Mouse (Mus musculus) left cerebral cortex, adult 11 months (tissue): Measurements from ENCODE around the gene Pld2.
"Not testable (repeated sequence)": the region's sequence is repeated elsewhere in the genome, so short reads cannot be mapped to it uniquely, and the experiment has no call there.

Experiments used
- DNase-seq: peaks from one replicate; pipeline ENCODE4 v3.0.0; 2022; ENCODE audit warnings: low spot score

Gene Pld2

GRCm38 (mm10) chr11:70539877-70540587 lies at the start of gene Pld2:
TSS of gene Pld2 (plus strand) at chr11:70540064.
- peak; percentile 53 for DNase-seq

GRCm38 (mm10) chr11:70499566-70500475 lies 40.0 kb upstream of the Pld2 start:
- DNase-seq = no peak

DNA sequence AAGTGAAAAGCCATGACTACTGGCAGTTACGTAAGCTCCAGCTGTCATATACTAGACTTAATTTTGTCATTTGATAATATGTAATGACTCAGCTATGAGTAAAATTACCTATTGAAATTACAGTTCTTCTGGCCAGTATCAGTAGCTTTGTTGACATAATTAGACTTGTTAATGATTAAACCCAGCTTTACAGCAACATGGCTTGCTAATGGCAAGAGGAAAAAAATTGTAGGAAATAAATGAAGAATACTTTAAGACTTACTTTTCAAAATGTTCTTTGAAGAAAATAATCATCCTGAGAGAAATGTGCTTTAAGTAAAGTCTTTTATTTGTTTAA lies 39.4 kb upstream of the Pld2 start:
- no peak for DNase-seq

DNA sequence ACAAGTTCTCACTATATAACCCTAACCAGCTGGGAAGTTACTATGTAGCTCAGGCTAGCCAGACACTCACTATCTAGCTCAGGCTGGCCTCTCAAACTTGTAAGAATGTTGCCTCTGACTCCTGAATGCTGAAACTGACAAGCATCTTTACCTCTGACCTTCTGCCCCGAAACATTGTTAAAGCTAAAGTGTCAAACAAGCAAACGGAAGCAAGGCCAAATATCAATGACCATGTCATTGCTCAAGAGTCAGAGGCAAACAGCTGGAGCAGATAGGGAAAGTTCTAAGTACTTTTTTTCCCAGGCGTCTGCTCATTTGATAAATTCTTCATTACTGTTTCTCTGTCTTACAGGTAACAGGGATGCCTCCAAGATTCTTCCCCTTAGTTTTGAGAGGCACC lies 37.8 kb upstream of the Pld2 start:
- no peak for DNase-seq

DNA sequence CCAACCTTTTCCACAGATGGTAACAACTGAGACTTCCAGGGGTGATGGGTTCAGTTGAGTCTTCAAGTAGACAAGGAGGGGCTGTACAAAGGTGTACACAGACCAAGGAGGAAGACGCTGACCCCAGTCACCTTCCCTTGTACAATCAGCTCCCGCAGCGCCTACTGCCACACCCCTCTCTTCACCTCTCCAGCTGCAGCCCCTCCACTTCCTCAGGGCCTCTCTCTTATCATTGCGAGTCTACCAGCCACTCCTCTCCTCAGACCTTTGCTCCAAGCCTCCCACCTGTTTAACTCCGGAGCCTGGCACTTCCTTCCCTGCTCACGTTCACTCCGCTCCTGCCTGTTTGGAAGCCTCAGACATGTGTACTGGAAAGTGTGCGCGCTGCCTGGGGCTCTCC lies 34.9 kb upstream of the Pld2 start, which contains the start of gene Tm4sf5:
Gene Tm4sf5 (plus strand): TSS at position 275 of the 400 bp plus-strand sequence.
- no peak for DNase-seq

GRCm38 (mm10) chr11:70506385-70506784 lies 33.5 kb upstream of the Pld2 start:
- DNase-seq = no peak

DNA sequence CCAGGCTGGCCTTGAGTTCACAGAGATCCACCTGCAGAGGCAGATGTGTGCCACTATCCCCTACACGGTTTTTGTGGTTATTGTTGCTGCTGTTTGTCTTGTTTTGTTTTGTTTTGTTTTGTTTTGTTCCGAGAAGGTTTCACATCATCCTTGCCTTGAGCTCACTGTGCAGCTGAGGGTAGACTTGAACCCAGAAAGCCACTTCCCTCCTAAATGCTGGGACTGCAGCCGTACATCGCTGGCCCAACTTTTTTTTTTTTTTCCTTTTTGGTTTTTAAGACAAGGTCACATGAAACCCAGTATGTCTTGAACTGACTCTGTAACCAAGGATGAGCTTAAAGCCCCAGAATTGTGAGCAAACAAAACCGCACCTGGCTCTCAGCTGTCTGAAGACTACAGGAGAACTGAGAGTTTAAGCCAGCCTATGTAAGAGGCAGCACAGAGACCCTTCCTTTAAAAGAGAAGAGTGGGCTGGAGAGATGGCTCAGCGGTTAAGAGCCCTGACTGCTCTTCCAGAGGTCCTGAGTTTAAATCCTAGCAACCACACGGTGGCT lies 32.8 kb upstream of the Pld2 start:
- no peak for DNase-seq

- no peak for DNase-seq
These were observed 29.9 kb upstream of the Pld2 start for GRCm38 (mm10) chr11:70509753-70510564.

GRCm38 (mm10) chr11:70511242-70511641 lies 28.6 kb upstream of the Pld2 start:
- no peak for DNase-seq

GRCm38 (mm10) chr11:70511825-70512224 lies 28.0 kb upstream of the Pld2 start:
- DNase-seq = no peak

DNA sequence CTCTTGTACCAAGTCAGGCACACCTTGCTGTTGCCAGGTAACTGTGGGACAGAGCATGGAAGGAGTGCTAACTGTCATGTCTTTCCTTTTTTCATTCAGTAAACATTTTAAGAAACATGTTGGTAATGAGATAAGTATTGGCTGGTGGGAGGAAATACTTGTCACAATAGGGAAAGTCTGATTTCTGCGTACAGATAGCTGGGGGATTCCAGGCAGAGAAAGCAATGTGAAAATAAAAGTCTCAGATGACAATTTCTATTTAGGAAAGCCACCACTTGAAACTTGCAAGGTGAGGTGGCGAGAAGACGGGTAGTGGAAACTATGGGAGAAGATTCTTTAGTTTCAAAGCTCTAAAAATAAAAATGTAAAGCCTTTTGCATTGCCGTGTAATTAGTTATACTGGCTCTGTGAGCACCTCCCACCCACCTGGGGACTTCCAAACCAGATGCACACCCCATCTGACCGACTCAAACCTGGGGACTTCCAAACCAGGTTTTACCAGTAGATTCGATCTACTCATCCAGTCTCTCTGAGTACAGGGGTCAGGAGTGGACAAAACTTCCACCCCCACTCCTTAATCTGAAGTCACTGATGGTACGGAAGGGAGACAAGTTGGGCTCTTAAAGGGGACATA lies 27.0 kb upstream of the Pld2 start:
- DNase-seq = no peak

DNA sequence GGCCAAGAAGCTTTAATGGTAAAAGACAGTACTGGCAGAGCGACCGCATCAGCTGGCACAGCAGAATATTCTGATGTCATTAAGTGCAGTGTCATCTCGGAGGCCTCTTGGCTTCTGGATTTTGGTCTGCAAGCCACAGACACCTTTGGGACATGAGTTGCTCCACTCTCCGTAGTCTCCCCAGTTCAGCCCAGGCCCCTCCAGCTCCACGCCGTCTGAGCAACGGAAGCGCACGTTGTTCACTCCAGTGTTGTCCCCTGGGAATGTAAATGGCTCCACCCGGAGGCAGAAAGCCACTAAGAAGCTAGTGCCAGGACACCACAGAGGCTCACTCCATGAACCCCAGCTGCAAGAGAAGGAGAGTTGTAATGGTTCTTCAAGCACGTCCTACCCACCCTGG lies 26.3 kb upstream of the Pld2 start:
- no peak for DNase-seq

DNA sequence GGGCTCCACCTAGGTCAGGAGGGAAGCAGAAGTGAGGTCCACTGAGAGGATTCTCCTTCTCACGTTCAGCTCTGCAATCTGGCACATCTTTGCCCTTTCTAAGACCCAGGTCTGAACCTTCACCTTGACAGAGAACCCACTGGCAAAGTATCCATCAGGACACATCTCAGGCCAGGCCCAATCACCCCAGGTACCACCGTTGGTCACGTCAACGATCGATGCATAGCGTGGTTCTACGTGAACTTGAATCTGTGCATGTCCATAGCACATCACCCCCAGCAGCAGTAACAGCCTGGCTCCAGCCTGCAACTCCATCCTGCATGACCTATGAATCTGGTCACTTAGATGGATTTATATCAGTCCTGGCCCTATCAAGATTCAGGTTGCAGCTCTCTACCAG lies 25.6 kb upstream of the Pld2 start, which contains the start of gene Vmo1:
Gene Vmo1 (minus strand): TSS at position 329 of the 400 bp plus-strand sequence.
- DNase-seq = no peak

DNA sequence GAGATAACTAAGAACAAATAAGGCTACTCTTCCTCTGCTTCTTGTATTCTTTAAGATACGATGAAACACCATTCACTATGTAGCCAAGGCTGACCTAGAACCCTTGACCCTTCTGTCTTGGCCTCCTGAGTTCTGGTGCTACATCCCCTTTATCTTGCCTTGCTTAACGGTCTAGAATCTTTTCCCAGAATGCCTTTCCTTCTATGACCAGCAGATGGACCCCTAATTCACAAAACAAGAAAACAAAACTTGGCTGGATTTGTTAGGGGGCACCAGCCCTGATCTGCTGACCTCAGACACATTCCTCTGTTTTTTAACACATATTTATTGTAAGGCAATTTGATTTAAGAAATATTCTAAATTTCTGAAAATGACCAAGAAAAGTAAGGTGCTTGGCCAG lies 23.5 kb upstream of the Pld2 start:
- DNase-seq = no peak

- no peak for DNase-seq
These were observed 21.4 kb upstream of the Pld2 start for GRCm38 (mm10) chr11:70518436-70518835.

DNA sequence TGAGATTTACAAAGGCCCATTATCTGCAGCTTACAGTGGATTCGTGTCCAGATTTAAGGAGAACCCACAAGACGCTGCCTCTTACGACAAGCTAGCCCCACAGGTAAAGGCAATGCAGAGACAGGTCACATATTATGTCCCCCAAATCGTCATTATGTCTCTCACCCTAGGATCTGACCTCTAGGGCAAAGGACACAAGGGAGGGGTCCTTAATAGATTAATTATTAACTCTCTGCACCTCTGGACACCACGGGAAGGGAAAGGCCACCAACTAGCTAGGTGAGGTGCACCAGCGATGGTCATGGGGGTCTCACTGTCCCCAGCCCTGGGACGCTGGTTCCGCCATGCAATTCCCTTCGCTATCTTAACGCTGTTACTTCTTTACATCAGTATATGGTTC lies 20.9 kb upstream of the Pld2 start, which contains the start of gene Gltpd2:
Gene Gltpd2 (plus strand): TSS at position 274 of the 400 bp plus-strand sequence.
- no peak for DNase-seq

- no peak for DNase-seq
These were observed 19.6 kb upstream of the Pld2 start for GRCm38 (mm10) chr11:70520178-70520769.

GRCm38 (mm10) chr11:70523306-70523989 lies 16.4 kb upstream of the Pld2 start:
- not testable (repeated sequence) for DNase-seq

DNA sequence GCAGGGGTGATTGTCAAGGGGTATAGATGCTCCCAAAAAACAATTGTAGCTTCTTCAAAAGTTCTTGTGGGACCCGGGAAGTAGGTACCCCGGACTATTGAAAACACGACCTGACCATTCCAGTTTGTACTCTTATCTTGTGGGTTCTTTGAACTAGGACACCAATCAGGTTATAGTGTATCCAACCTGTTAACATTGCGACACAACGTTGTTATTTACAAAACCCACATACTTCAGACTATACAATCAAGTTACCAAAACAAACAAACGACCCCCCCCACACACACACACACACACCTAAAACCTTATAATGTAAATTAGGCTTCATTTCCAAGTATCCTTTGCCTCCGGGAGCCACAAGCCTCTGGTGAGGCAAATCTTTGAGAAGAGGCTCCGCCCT lies 15.1 kb upstream of the Pld2 start:
- DNase-seq = no peak

DNA sequence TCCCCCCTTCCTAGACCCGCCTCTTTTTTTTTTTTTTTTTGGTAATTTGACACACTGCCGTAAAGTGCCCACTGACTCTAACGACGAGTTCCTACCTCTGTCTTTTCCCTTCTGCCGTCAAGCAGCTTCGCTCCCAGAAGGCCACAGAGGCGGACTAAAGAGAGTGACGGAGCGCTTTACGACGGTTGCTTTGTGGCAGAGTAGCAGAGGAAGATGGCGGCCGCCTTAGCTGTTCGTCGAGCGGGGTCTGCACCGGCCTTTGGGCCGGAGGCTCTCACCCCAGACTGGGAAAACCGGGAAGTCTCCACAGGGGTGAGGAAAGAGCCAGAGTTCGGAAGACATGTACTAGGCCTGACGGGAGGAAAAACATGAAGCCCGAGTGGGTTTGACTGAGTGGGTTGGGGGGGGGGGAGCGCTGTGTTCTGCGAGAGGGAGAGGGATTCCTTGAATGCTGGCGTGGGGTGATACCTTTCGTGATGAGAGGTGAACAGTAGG lies 14.6 kb upstream of the Pld2 start, which contains the start of gene Psmb6:
Gene Psmb6 (plus strand): TSS at position 184 of the 495 bp plus-strand sequence.
- DNase-seq = peak; percentile 91
